Mouse (Mus musculus): ENCODE measurements around the gene Hoxa10.

DNA sequence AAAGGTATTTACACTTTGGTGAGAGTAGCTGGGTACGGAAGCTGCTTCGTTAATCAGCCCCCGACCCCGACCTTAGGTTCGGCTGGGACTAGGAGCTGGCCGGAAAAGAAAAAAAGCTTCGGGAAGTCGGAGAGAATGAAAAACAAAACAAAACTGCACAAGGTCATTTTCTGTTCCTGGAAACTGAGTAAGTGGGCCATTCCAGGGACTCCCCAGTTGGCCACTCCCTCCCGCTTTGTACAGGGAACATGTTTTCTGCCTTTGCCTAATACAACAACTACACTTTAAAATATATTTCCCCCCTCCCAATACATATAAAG is 26.0 kb upstream of the Hoxa10 start:
- TF ChIP-seq CTCF (IDR thresholded peaks at IDR 0.05; ENCODE audit: low read depth, low read length) (no peak), TAL1 (conservative IDR thresholded peaks at IDR 0.05; ENCODE audit: low read depth, low read length) (no peak), POLR2AphosphoS5 (IDR thresholded peaks at IDR 0.05; ENCODE audit: insufficient replicate concordance, low read depth, low read length) (no peak), GATA1 (IDR thresholded peaks at IDR 0.05; ENCODE audit: borderline replicate concordance, low read length) (no peak), GATA2 (IDR thresholded peaks at IDR 0.05; ENCODE audit: borderline replicate concordance, low read depth, low read length) (no peak)
